In the genomic region with DNA sequence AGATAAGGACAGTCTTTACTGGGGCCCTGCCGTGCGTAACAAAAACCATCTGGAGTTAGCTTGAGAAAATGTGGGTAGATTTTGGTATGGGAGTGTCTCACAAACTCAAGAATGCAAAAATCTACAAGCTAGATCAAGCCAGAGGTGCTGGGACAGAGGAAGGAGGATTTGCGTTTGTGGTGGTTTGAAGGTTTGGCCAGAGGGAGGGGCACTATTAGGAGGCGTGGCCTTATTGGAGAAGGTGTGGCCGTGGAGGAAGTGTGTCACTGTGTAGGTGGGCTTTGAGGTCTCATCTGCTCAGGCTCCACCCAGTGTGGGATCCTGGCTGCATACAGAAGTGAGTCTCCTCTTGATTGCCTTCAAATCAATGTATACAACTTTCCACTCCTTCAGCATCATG, we compare ENCODE assay signal across 12 mouse cellular contexts.
"Had no signal": no experiment of that assay in that cellular context is flagged by ENCODE, and none has a peak within 500 bp of the region (broad histone marks: within the 10 kb centered on the region; RNA-seq: fewer than 3 reads in every experiment).

No protein-coding gene starts in this region.

- DNase-seq: lung, adult 18-20 months; lung, embryonic 14.5 days; lung, postnatal 10 days; midbrain, embryonic 14.5 days; retina, postnatal 1 day; right cerebral cortex, adult 18-20 months; right cerebral cortex, postnatal 25 days; right cerebral cortex, postnatal 4 days; spleen, adult 18-20 months; thymus, adult 18-20 months; thymus, postnatal 14 days; thymus, postnatal 36 days had no signal
